Mouse (Mus musculus): ENCODE measurements around the gene 1110008P14Rik.

DNA sequence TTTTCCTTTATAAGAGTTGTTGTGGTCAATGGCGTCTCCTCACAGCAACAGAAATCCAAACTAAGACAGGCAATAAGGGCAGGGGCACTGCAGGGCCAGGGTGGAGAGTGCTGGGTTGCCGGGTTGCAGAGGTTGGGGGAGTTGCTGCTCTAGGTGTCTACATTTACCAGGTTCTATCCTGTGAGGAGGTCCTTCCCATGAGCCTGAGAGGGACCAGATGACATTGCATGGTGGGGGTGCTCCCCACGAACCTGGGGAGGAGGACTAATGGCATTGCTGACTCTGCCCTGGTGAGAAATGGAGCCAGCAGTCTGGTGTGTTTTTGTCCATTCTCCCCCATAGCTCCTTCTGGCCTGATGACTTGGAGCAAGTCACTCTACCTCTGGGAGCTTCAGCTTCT is 24.0 kb downstream of the 1110008P14Rik start:
- TF ChIP-seq POLR2A (IDR thresholded peaks at IDR 0.05; ENCODE audit: borderline replicate concordance, insufficient read depth, low read length) (no peak), CTCF (IDR thresholded peaks at IDR 0.05; ENCODE audit: borderline replicate concordance, insufficient read depth, low read depth, low read length) (no peak)

All from cerebellum, adult 2 months (tissue).